Mouse (Mus musculus) ES-E14 (cell line): ENCODE results near the gene Hcn2.

Experiments
- CHD2 ChIP-seq: IDR thresholded peaks from 2 replicates; pipeline ENCODE4 v1.6.1; 2014; ENCODE audit warnings: mild to moderate bottlenecking, low read depth, low read length, inconsistent platforms
- HCFC1 ChIP-seq: IDR thresholded peaks from 2 replicates; pipeline ENCODE4 v1.6.1; 2012; ENCODE audit warnings: low read length, inconsistent platforms, borderline replicate concordance; ENCODE audit not compliant: insufficient read depth
- MAFK ChIP-seq: IDR thresholded peaks from 2 replicates; pipeline ENCODE4 v1.6.1; 2014; ENCODE audit warnings: mild to moderate bottlenecking, low read depth, low read length, inconsistent platforms; ENCODE audit not compliant: insufficient read depth
- ZC3H11A ChIP-seq: IDR thresholded peaks from 2 replicates; pipeline ENCODE4 v1.6.1; 2012; ENCODE audit warnings: low read depth, mild to moderate bottlenecking, inconsistent platforms, low read length, borderline replicate concordance
- ZNF384 ChIP-seq: IDR thresholded peaks from 2 replicates; pipeline ENCODE4 v1.6.1; 2012; ENCODE audit warnings: low read depth, low read length, inconsistent platforms

DNA sequence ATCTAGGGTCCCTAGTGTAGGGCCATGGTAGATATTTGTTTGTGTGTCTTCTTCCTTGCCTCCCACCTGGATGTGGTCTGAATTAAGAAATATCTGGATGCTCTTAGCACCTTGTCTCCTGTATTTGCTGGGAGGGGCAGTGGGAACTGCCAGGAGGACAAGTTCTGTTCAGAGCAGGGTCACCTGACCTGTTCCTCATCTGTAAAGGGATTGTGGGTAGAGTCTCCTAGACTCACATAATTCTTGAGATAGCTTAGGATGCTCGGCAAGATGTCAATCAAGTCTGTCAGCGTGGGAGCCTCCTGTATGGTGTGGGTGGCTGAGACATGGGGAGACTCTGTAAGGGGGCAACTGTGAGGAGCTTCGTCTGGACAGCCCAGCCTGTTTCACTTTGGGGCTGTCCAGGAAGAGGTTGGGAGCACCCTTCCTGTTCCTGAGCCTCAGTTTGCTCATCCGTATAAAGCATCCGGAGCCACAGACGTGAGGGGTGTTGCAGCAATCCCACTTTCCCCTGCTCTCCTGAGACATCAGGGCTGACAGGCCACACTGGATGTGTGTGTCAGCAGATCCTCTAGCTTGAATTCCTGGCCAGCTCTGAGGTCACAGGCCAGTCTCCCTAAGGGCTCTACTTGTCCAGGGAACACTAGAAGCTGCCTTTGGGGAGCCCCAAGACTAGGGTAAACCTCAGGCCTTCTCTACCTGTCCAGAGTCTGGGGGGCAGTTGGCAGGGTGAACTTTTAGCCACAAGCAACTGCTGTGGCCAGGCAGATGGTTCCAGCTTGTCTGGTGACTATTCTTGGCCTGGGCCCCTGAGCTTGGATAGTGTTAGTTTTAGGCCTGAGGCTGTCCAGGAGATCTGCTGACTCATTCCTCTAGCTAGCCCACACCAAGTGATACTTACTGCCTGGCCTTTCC is 32.5 kb upstream of the Hcn2 start:
- TF ChIP-seq HCFC1 = no peak
- no peak for TF ChIP-seq ZC3H11A
- no peak for TF ChIP-seq ZNF384
- no peak for TF ChIP-seq CHD2
- TF ChIP-seq MAFK = 0 out of 2 replicates have a peak, but pooled peaks have one; percentile 13
